Mouse (Mus musculus): ENCODE data around the gene Txnrd3. TPM values are rescaled to one million over a fixed set of nuclear protein-coding genes. Genes with fewer than 3 reads are reported as not detected.

The Txnrd3 gene
- total RNA-seq, 4 experiments from 2014 or later = 3.1 to 4.9 (median 3.6) TPM

Other genes starting within 250 kb of the Txnrd3 start
- gene Chchd6, start 48.3 kb upstream of the Txnrd3 start, total RNA-seq (2022) = 1 to 10 TPM; 2.8 to 4.3 (median 3.4) TPM
- gene Vmn1r40, start 63.6 kb downstream of the Txnrd3 start, total RNA-seq (2022) = not detected
- not detected for gene Vmn1r41, start 96.8 kb downstream of the Txnrd3 start, total RNA-seq (2022)
- not detected for gene Vmn1r42, start 232.4 kb downstream of the Txnrd3 start, total RNA-seq (2022)
- not detected for gene Vmn1r43, start 232.4 kb downstream of the Txnrd3 start, total RNA-seq (2022)
- gene Vmn1r44, start 239.7 kb downstream of the Txnrd3 start, total RNA-seq (2022) = not detected

Measured in gastrocnemius, adult 8-10 months (tissue).